Mouse (Mus musculus): Measurements from ENCODE around the gene Med13l.

- TF ChIP-seq GATA1 (IDR thresholded peaks at IDR 0.05; ENCODE audit: borderline replicate concordance, low read length) (no peak), FLI1 (IDR thresholded peaks at IDR 0.05; ENCODE audit: low read length) (no peak)
Observed at GRCm38 (mm10) chr5:118586560-118586959, 26.1 kb downstream of the Med13l start.
